Mouse (Mus musculus) adrenal gland, adult 18-20 months (tissue): ENCODE measurements around the gene Rbbp8nl. TPM values are rescaled to one million over a fixed set of nuclear protein-coding genes. Genes with fewer than 3 reads are reported as not detected.

Source experiments
- DNase-seq, 2 experiments: peaks; one replicate each; pipeline ENCODE4 v3.0.0; 2021 to 2022; ENCODE audit warnings: low spot score in 2 of 2
- long read RNA-seq, 2 experiments: library from polyadenylated mRNA; stranded (forward); transcript quantifications; one replicate each; pipeline ENCODE4 v2.0.0; 2021
- total RNA-seq, 2 experiments: library from RNA; stranded (reverse); gene quantifications; 1 replicate in 1 of 2; 2 replicates in 1 of 2; pipeline ENCODE4 v1.2.3; 2021

Rbbp8nl gene
- total RNA-seq, result not detected
- long read RNA-seq, experiment 1, result 0 reads
- long read RNA-seq, experiment 2, result 0 reads

DNA sequence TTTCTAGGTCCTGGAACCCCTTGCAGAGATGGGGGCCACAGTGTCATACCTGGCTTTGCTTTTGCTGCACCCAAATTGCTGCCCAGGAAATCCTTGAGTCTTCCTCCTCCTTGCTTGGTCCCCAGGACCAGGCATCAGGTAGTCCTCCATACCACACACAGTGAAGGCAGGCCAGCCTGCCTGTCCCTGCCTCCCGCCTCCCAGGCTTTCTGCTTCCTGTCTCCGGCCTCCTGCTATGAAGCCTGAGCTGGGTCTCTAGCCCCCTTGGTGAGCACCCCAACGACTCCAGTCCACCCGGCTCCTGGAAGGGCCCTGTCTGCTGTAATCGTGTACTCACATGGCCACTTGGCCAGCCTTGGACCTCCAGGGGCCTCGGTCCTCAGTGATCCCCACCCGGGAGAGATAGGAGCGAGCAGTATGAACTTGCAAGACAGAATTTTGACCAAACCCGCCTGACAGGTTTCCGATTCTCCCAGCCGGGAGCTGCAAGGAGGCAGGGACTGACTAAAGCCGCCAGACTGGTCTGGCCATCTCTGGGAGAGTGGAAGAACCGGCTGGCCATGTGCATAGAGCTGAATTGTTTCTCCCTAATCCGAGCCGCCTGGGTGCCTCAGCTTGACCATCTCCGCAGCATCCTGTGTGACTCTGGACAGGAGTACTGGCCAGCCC is at the start of gene Rbbp8nl:
TSS of gene Rbbp8nl (minus strand) at position 440 of the 669 bp plus-strand sequence.
- DNase-seq, result no peak

DNA sequence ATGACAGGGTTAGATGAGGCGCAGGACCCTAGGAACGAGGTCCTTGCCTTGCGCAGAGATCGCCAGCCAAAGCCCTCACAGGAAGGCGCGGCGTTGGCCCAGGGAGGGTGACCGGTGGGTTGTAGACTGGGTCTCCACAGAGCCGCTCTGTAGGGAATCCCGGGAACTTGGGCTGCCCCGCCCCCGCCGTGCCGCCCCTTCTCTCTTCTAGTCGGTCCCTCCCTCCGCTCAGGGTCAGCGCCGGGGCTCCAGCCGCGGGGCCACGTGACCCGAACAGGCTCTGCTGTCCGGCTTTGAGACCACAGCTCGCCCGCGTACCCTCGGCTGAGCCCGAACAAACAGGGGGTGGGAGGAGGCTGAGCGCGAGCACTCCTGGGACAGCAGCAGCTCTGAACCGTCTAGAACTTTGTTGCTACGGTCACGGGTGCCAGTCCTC is 44.9 kb upstream of the Rbbp8nl start, which contains the start of gene Gata5:
TSS of gene Gata5 (minus strand) at position 149 of the 436 bp plus-strand sequence.
- DNase-seq, result peak; percentile 13 to 30

- DNase-seq, result no peak
Observed at GRCm38 (mm10) chr2:180333778-180334550, 44.3 kb upstream of the Rbbp8nl start.

GRCm38 (mm10) chr2:180329466-180329865 is 39.8 kb upstream of the Rbbp8nl start:
- no peak for DNase-seq

GRCm38 (mm10) chr2:180322674-180323355 is 33.1 kb upstream of the Rbbp8nl start:
- no peak for DNase-seq

DNA sequence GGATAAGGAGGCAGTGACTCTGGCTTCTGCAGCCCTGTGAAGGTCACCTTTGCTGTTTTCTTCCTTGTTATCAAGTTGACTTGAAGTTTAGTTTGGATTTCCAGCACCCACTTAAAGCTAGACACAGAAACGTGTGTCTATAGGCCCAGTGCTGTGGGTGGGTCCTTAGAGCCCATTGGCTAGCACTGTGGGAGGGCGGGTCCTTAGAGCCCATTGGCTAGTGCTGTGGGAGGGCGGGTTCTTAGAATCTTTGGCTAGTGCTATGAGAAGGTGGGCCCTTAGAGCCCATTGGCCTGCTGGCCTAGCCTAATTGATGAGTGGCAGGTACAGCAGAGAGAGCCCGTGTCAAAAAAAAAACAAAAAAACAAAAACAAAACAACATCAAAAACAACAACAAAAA is 30.5 kb upstream of the Rbbp8nl start:
- no peak for DNase-seq

GRCm38 (mm10) chr2:180317591-180317990 is 27.9 kb upstream of the Rbbp8nl start:
- no peak for DNase-seq

DNA sequence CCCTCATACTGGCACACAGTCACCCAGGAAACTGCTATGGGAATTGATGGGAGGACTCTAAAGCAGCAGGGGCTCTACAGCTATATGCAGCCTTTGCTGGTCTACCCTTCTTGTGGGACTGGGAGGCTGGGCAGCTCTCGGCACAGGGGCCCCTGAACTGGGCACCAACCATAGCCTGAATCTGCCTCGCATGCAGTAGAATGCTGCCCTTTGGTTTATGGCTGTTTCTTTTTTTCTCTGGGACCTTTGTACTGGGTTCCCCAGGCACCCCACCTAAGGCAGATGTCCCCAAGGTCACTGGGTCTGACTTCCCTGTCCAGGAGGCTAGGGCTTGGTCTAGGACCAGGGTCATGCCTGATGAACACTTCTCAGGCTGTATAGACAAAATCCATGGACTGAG is 24.6 kb upstream of the Rbbp8nl start:
- no peak for DNase-seq

- DNase-seq, result no peak
Observed at GRCm38 (mm10) chr2:180311147-180311546, 21.5 kb upstream of the Rbbp8nl start.

GRCm38 (mm10) chr2:180307680-180308079 is 18.0 kb upstream of the Rbbp8nl start:
- no peak for DNase-seq

- no peak for DNase-seq
Observed at GRCm38 (mm10) chr2:180306423-180307168, 16.9 kb upstream of the Rbbp8nl start.

DNA sequence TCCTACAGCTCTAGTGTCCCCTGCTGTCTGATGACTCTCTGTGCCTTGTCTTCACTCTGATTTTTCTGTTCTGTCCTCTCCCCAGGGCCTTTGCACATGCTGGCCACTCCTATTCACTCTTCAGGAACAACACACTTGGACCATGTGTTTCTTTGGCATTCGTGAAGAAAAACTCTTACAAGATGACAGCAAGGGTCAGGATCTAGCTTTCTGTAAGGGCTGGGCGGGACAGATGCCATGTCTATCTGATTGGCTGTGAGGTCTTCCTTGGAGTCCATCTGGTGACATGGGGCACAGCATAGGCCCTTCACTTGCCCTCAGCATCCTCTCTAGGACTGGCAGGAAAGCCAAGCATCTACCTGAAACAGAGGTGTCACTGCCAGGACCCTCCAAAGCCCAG is 16.3 kb upstream of the Rbbp8nl start:
- no peak for DNase-seq

GRCm38 (mm10) chr2:180305490-180305889 is 15.8 kb upstream of the Rbbp8nl start:
- no peak for DNase-seq

DNA sequence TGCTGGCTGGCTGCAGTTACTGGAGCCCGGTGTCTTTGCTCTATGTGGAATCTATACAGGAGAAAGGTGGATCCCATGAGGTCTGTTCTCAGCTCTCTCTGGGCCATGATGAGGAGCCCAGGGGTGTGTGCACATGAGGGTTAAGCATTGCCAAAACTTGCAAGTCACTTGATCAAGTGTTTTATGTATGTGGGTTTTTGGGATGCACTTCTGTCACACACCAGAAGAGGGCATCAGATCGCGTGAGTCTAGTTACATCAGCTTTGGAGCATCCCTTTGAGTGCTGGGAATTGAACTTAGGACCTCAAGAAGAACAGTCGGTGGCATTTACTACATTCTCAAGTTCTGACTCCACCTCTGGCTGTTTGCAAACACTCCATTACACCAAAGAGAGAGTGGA is 14.9 kb upstream of the Rbbp8nl start:
- no peak for DNase-seq

DNA sequence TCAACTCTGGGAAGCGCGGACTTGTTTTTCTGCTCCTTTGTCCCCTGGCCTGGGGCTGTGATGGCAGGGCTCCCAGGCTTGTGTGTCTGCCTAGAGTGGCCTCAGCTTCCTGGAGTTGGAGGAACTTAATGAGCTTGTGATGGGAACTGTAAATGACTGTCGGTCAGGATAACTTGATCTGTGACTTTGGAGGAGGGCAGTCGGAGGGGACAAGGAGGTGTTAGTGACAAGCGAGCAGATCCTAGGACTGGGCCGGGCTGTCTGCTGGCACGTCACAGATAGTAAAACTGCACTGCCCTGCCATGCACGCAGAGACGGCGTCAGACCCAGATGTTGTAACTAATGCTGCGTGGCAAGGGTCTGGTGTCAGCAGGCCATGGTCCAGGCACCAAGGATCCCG is 13.8 kb upstream of the Rbbp8nl start:
- DNase-seq, result no peak

DNA sequence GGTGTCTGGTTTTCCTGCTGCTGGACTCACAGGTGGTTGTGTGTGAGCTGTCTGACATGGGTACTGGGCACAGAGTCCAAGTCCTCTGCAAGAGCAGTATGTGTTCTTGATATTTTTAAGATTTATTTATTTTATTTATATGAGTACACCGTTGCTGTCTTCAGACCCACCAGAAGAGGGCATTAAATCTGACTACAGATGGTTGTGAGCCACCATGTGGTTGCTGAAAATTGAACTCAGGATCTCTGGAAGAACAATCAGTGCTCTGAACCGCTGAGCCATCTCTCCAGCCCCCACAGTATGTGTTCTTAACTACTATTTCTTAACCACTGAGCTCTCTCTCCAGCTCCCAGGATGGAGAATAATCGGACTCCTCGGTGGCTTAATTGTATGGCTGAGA is 12.5 kb upstream of the Rbbp8nl start:
- no peak for DNase-seq

- no peak for DNase-seq
Observed at GRCm38 (mm10) chr2:180300771-180301170, 11.1 kb upstream of the Rbbp8nl start.

- no peak for DNase-seq
Observed at GRCm38 (mm10) chr2:180300252-180300651, 10.6 kb upstream of the Rbbp8nl start.

DNA sequence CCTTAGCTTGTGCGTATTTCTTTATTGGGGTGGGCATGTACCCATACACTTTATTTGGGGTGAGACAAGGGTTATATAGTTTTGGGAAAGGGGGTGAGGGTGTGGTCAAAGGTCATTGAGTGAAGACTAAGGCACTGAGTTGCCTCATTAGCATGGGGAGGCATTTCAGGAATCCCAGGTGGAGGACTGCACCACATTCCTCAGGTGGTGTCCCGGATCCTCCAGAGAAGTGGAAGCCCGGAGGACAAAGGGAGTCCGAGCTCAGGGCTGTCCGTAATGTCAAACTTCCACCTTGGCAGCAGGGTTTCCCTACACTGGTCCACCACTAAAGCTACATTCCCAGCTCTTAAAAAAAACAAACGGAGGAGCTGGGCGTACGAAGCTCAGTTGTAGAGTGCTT is 3.2 kb upstream of the Rbbp8nl start:
- no peak for DNase-seq

DNA sequence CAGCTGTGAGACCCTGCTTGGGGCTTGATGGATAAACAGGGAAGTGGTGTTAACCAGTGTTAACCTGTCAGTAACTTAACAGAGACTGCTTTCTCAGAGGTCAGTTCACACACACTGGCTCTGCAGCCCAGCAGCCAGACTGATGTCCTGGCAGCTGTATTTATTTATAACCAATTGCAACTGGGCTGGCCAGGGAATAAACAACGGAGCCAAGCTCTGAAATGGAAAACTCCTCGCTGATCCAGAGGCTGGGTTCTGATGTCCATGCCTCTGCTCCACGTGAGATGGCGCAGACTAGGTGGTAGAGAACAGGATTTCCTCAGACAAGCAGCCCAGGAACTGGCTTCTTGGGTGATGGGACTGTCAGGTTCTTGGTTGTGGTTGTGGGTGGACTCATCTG is 2.3 kb upstream of the Rbbp8nl start:
- DNase-seq, result no peak

DNA sequence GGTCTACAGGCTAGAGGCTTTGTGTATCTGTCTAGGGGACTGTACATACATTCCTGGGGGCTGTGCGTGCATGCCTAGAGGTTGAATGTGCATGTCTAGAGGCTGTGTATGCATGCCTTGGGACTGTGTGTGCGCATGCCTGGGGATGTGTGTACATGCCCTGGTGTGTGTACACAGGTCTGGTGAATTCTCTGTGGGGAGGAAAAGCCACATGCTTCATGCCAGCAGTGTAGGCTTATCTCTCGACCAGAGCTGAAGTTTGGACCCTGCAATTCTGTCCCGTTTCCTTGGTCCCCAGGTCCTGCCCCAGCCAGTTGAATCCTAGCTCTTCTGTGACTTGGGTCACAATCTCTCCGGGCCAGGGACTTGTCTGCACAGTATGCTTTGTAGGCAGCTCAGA is 1.9 kb upstream of the Rbbp8nl start:
- no peak for DNase-seq
